Comparison of ENCODE assay signal across 8 mouse cellular contexts in the genomic region with DNA sequence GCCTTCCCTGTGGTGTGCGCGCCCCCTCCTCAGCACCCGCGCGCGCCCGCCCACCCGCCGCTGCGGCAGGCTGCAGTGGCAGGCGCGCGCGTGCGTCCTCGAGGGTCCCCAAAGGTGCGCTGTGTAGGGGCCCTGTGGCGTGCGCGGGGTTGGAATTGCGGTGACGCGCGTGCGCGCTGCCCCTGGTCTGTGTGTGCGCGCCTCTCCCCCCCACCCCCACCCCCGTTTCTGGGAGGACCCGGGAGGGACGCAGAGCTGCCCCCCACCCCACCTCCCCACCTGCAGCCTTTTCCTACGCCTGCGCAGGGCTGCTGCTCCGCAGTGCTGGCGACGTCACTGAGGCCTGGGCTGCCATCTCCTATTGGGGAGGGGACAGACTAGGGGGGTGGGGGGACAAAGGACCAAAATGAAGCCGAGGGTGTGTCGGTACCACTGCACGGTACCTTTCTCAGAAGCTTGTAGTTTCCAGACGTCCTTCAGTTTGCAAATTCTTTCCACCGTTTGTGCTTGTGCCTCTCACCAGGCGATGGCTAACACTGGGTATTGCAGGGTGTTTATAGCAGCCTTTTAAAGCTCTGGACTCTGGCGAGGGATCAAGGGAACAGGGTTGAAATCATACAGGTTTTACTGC. TPM values are rescaled to one million over a fixed set of nuclear protein-coding genes. Genes with fewer than 3 reads are reported as not detected.
DNase-seq lines count a peak whose midpoint lies in the region; TF ChIP-seq lines count a peak whose summit lies in the region.

A gene (minus strand): TSS at position 542 of the 631 bp plus-strand sequence.

- peaks cover 36% of the 10 kb centered on the region for H3K4me1 ChIP-seq in embryonic facial prominence, embryonic 10.5 days
- H3K4me1 ChIP-seq in heart, adult 2 months (ENCODE audit: control insufficient read depth, insufficient read depth, low read length), result peaks cover 4% of the 10 kb centered on the region
- peaks cover 9% of the 10 kb centered on the region; the same call in 1 of the 2 replicates for H3K4me1 ChIP-seq in liver, adult 2 months (ENCODE audit: control insufficient read depth, insufficient read depth, low read length)

- H3K27ac ChIP-seq in embryonic facial prominence, embryonic 10.5 days (replicated peaks), result peak within 1 kb of the TSS; percentile 99
- peak within 1 kb of the TSS; percentile 99 for H3K27ac ChIP-seq in heart, adult 2 months
- peak within 1 kb of the TSS; percentile 42; the same call in 1 of the 2 replicates for H3K27ac ChIP-seq in liver, adult 2 months (replicated peaks; ENCODE audit: insufficient read depth, low read depth, low read length)

- no peaks in the 10 kb centered on the region for H3K9me3 ChIP-seq in embryonic facial prominence, embryonic 10.5 days

- peak within 1 kb of the TSS; percentile 81 for H3K4me2 ChIP-seq in myocyte (ENCODE audit: low read depth)

- DNase-seq in B cell, adult 2 months, result peak; percentile 44 to 45
- peak; percentile 62 for DNase-seq in WW6 (ENCODE audit: low read depth, low spot score)
- DNase-seq in embryonic facial prominence, embryonic 10.5 days (ENCODE audit: low spot score), result peak; percentile 94
- DNase-seq in heart, adult 2 months, result peak; percentile 65 to 70
- peak; percentile 47 to 49 for DNase-seq in kidney, adult 8-10 months
- peak; percentile 77 for DNase-seq in liver, adult 2 months (ENCODE audit: extremely low read depth, low read depth, low spot score)
- DNase-seq in urinary bladder, postnatal 25 days (ENCODE audit: low spot score), result peak; percentile 39

- no peaks in the 10 kb centered on the region for H3K79me2 ChIP-seq in heart, adult 2 months (replicated peaks; ENCODE audit: control insufficient read depth, insufficient read depth, low read length)
- peaks cover 9% of the 10 kb centered on the region; the same call in 1 of the 2 replicates for H3K79me2 ChIP-seq in liver, adult 2 months (ENCODE audit: control insufficient read depth, insufficient read depth, low read length)
- H3K79me2 ChIP-seq in myocyte (ENCODE audit: control insufficient read depth, insufficient read depth), result peaks cover 50% of the 10 kb centered on the region

- TF ChIP-seq POLR2A in heart, adult 2 months (IDR thresholded peaks at IDR 0.05; ENCODE audit: insufficient read depth, low read depth, low read length), result 0 out of 2 replicates have a peak, but pooled peaks have one; percentile 12
- no peak for TF ChIP-seq POLR2A in liver, adult 2 months (IDR thresholded peaks at IDR 0.05; ENCODE audit: extremely low read depth, insufficient read depth, low read length)
- TF ChIP-seq POLR2A in myocyte (IDR thresholded peaks at IDR 0.05; ENCODE audit: insufficient read length, low read depth), result peak; percentile 12

- H3K27me3 ChIP-seq in embryonic facial prominence, embryonic 10.5 days (replicated peaks; ENCODE audit: low read depth, poor library complexity, severe bottlenecking), result no peaks in the 10 kb centered on the region
- H3K27me3 ChIP-seq in heart, adult 2 months (ENCODE audit: control insufficient read depth, insufficient read depth, low read length), result no peaks in the 10 kb centered on the region
- H3K27me3 ChIP-seq in liver, adult 2 months (ENCODE audit: control insufficient read depth, insufficient read depth, low read length), result no peaks in the 10 kb centered on the region
- H3K27me3 ChIP-seq in myocyte (ENCODE audit: control insufficient read depth, insufficient read depth, insufficient read length), result no peaks in the 10 kb centered on the region

- peaks cover 4% of the 10 kb centered on the region for H3K36me3 ChIP-seq in embryonic facial prominence, embryonic 10.5 days (replicated peaks)
- H3K36me3 ChIP-seq in heart, adult 2 months (ENCODE audit: control insufficient read depth, insufficient read depth, low read length), result peaks cover 6% of the 10 kb centered on the region
- 0 out of 2 replicates have a peak, but pooled peaks cover 2% of the 10 kb centered on the region for H3K36me3 ChIP-seq in liver, adult 2 months (ENCODE audit: control insufficient read depth, insufficient read depth, low read length)
- H3K36me3 ChIP-seq in myocyte (ENCODE audit: control insufficient read depth, insufficient read depth), result no peaks in the 10 kb centered on the region

- TF ChIP-seq CTCF in heart, adult 2 months (IDR thresholded peaks at IDR 0.05), result peak; percentile 55
- peak; percentile 10; the same call in 1 of the 2 replicates for TF ChIP-seq CTCF in liver, adult 2 months (IDR thresholded peaks at IDR 0.05; ENCODE audit: low read depth, low read length)

- WGBS in embryonic facial prominence, embryonic 10.5 days, result under 1% methylated on average over 43 of the region's 43 CpGs
- WGBS in heart, adult 2 months, result under 1% methylated on average over 43 of the region's 43 CpGs
- WGBS in liver, adult 2 months, result 0% methylated on average over 35 of the region's 43 CpGs

- H3K9ac ChIP-seq in heart, adult 2 months (ENCODE audit: low read depth, low read length), result peak within 1 kb of the TSS; percentile 92
- H3K9ac ChIP-seq in liver, adult 2 months (ENCODE audit: low read depth, low read length), result peak within 1 kb of the TSS; percentile 91

- H3K4me3 ChIP-seq in embryonic facial prominence, embryonic 10.5 days, result peak within 1 kb of the TSS; percentile 94
- H3K4me3 ChIP-seq in heart, adult 2 months, result peak within 1 kb of the TSS; percentile 87
- peak within 1 kb of the TSS; percentile 78 for H3K4me3 ChIP-seq in liver, adult 2 months (ENCODE audit: insufficient read depth, low read depth, low read length)
- peak within 1 kb of the TSS; percentile 61 for H3K4me3 ChIP-seq in myocyte

- TF ChIP-seq EP300 in heart, adult 2 months (IDR thresholded peaks at IDR 0.05; ENCODE audit: insufficient read depth, low read depth, low read length), result 0 out of 2 replicates have a peak, but pooled peaks have one; percentile 10

- intact Hi-C loops in heart, adult 2 months (cut with DNase I), result loop anchor here (1.0 to 5.0 kb wide), 2 partner anchors 156 to 198 kb away; a partner anchor contains a TSS

- H3ac ChIP-seq in myocyte (ENCODE audit: control insufficient read depth, insufficient read length), result peak within 1 kb of the TSS; percentile 30

TF ChIP-seq in myocyte, 11 proteins besides CTCF, POLR2A, EP300 and RAD21:
- TF ChIP-seq MYOG (IDR thresholded peaks at IDR 0.05; ENCODE audit: control insufficient read depth in 1 of 3, insufficient read depth in 1 of 3, insufficient read length in 2 of 3, low read depth in 2 of 3) (no peak), MYOD1 (IDR thresholded peaks at IDR 0.05; ENCODE audit: control insufficient read depth in 1 of 3, insufficient read length in 2 of 3, low read depth in 2 of 3) (peak in 1 of 3 experiments; percentile 1)

RNA-seq across cellular contexts. Expression of the gene that starts here (rescaled TPM):
- 77.9 and 78.3 TPM in 2 replicates for polyA plus RNA-seq in embryonic facial prominence, embryonic 10.5 days (2016; fragmentation: Nextera tagmentation; extraction: Ambion mirVana)
- total RNA-seq in heart, adult 2 months (2021), result 100 to 1,000 TPM; 101 to 113 TPM
- 49.4 and 86.4 TPM in 2 replicates for polyA plus RNA-seq in heart, adult 2 months (2012; rRNA removed)
- total RNA-seq in liver, adult 2 months (2014; rRNA removed), result 34.0 and 41.2 TPM in 2 replicates
- 7.6 and 13.1 TPM in 2 replicates for polyA plus RNA-seq in liver, adult 2 months (2012; rRNA removed)
- polyA plus RNA-seq in myocyte (2012; fragmentation: generic; extraction: Trizol), result 63.2 TPM

Comparison
In these comparisons a context has a peak if more than half of its experiments do, and no peak if none do; other contexts are left out.
1. Peak in every context shown above with its lines: DNase-seq, H3K4me3 ChIP-seq and H3K27ac ChIP-seq.
2. DNase-seq: peak in every context shown above with its lines; median percentile 94 in embryonic facial prominence, embryonic 10.5 days; 77 in liver, adult 2 months; 68 in heart, adult 2 months; 62 in WW6; 48 in kidney, adult 8-10 months; 44 in B cell, adult 2 months; 39 in urinary bladder, postnatal 25 days.
3. H3K27ac ChIP-seq: peak in every context shown above with its lines; median percentile 99 in embryonic facial prominence, embryonic 10.5 days; 99 in heart, adult 2 months; 42 in liver, adult 2 months.